Mouse (Mus musculus): ENCODE measurements around the gene Slc5a4b. TPM values are rescaled to one million over a fixed set of nuclear protein-coding genes. Genes with fewer than 3 reads are reported as not detected.

Gene Slc5a4b
- polyA plus RNA-seq, 2 experiments = not detected

DNA sequence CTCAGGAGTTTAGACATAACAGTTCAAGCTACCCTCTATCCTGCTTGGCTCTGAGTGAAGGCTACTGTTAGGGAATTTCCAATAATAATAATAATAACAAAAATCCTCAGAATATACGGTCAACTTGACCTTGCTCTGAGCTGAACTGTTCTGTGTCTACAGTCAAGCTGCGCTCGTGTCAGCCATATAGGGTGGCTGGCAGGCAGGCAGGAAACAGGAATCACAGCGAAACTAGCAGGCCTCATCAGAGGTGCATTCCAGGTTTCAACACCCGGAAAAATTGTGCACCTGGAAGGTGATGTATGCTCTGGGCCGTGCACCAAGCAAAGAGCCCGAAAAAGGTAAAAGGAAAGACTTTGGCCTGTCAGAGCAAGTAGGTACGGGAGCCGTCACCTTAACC lies 82.4 kb downstream of the Slc5a4b start:
- no peaks in the 10 kb centered on the region; the same call in 1 of the 2 replicates for H3K9me3 ChIP-seq (ENCODE audit: control insufficient read depth, low read length)
- no peaks in the 10 kb centered on the region for H3K36me3 ChIP-seq (ENCODE audit: control insufficient read depth, insufficient read depth, low read length)
- DNase-seq (ENCODE audit: low spot score) = no peak
- WGBS = 60% methylated on average over 9 of the region's 9 CpGs
- no peak overlapping the region for H3K4me2 ChIP-seq (replicated peaks; ENCODE audit: low read depth, low read length, severe bottlenecking)
- peaks cover 3% of the 10 kb centered on the region; the same call in 1 of the 2 replicates for H3K4me1 ChIP-seq (ENCODE audit: control insufficient read depth, insufficient read depth, low read length)
- H3K9ac ChIP-seq (ENCODE audit: low read depth, low read length, severe bottlenecking) = no peak overlapping the region
- ATAC-seq (ENCODE audit: low FRiP score, low read depth) = no peak
- no peaks in the 10 kb centered on the region for H3K27me3 ChIP-seq (ENCODE audit: control insufficient read depth, insufficient read depth, low read length)
- no peak overlapping the region for H3K27ac ChIP-seq (replicated peaks; ENCODE audit: low read depth, low read length)
- H3K4me3 ChIP-seq (replicated peaks; ENCODE audit: low read length) = no peak overlapping the region
- TF ChIP-seq POLR2A (IDR thresholded peaks at IDR 0.05; ENCODE audit: borderline replicate concordance, extremely low read depth, insufficient read depth, insufficient read length) = no peak

DNA sequence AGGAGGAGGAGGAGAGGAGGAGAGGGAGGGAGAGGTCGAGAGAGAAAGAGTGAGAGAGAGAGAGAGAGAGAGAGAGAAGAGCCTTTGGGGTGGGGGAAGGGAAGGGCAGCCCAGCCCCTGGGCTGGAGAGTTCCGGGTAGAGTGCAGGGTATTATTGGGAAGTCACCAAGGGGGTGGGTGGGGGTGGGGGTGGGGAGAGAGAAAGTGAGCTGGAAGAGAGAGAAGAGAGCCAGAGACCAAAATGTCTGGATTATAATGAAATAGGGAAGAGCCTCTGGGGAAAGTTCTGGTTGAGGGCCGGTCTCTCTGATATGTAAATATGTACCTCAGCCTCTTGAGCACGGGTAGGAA lies 82.8 kb downstream of the Slc5a4b start:
- WGBS = 18% methylated on average over 4 of the region's 4 CpGs
- Histone ChIP-seq H3K27ac (replicated peaks; ENCODE audit: low read depth, low read length) (no peak overlapping the region), H3K9me3 (ENCODE audit: control insufficient read depth, low read length) (no peaks in the 10 kb centered on the region; the same call in 1 of the 2 replicates), H3K27me3 (ENCODE audit: control insufficient read depth, insufficient read depth, low read length) (no peaks in the 10 kb centered on the region), H3K9ac (ENCODE audit: low read depth, low read length, severe bottlenecking) (no peak overlapping the region), H3K4me2 (replicated peaks; ENCODE audit: low read depth, low read length, severe bottlenecking) (no peak overlapping the region), H3K36me3 (ENCODE audit: control insufficient read depth, insufficient read depth, low read length) (no peaks in the 10 kb centered on the region), H3K4me3 (replicated peaks; ENCODE audit: low read length) (no peak overlapping the region), H3K4me1 (ENCODE audit: control insufficient read depth, insufficient read depth, low read length) (no peaks in the 10 kb centered on the region)
- no peak for ATAC-seq (ENCODE audit: low FRiP score, low read depth)
- DNase-seq (ENCODE audit: low spot score) = no peak
- no peak for TF ChIP-seq POLR2A (IDR thresholded peaks at IDR 0.05; ENCODE audit: borderline replicate concordance, extremely low read depth, insufficient read depth, insufficient read length)

DNA sequence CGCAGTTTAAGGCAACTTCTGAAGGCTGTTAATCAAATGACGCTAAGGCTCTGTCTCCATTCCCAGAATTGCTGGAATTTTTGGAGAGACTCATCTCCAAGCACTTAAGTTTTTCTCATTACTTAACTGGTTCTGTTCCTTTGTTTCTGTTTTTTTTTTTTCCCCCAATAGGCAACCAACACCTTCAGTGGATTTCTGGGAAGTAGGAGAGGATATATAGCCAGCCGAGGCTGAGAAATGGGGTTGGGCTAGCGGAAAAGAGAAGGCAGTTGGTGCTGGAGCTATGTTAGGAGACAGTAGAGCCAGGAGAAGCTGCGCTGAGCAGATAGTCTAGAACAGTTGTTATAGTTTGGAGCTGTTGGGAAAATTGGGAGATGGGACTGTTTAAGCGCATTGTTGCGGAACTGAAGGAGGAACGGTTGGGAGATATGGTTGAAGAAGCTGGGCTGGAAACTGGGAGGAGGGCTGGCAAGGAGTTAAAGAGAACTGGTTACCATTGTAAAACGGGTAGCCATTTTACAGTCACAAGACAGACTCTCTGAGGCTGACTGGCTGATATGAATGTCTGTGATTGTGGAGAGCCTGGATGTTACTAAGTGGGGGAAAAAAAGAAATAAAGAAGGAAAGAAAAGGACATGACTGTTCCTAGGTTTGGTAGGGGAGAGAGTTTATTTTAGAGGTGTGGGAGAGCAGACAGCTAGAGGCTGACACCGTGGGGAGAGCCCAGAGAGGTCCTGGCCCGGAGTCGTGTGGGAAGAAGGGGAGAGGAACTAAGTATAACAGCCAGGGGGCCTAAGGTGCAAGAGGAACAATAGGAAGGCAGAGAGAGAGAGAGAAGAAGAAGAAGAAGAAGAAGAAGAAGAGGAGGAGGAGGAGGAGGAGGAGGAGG lies 83.4 kb downstream of the Slc5a4b start:
- ATAC-seq (ENCODE audit: low FRiP score, low read depth) = no peak
- Histone ChIP-seq H3K4me2 (replicated peaks; ENCODE audit: low read depth, low read length, severe bottlenecking) (no peak overlapping the region), H3K4me3 (replicated peaks; ENCODE audit: low read length) (no peak overlapping the region), H3K9ac (ENCODE audit: low read depth, low read length, severe bottlenecking) (no peak overlapping the region), H3K9me3 (ENCODE audit: control insufficient read depth, low read length) (no peaks in the 10 kb centered on the region; the same call in 1 of the 2 replicates), H3K4me1 (ENCODE audit: control insufficient read depth, insufficient read depth, low read length) (no peaks in the 10 kb centered on the region), H3K27ac (replicated peaks; ENCODE audit: low read depth, low read length) (no peak overlapping the region), H3K36me3 (ENCODE audit: control insufficient read depth, insufficient read depth, low read length) (no peaks in the 10 kb centered on the region), H3K27me3 (ENCODE audit: control insufficient read depth, insufficient read depth, low read length) (no peaks in the 10 kb centered on the region)
- DNase-seq (ENCODE audit: low spot score) = no peak
- no peak for TF ChIP-seq POLR2A (IDR thresholded peaks at IDR 0.05; ENCODE audit: borderline replicate concordance, extremely low read depth, insufficient read depth, insufficient read length)
- 57% methylated on average over 12 of the region's 12 CpGs for WGBS

DNA sequence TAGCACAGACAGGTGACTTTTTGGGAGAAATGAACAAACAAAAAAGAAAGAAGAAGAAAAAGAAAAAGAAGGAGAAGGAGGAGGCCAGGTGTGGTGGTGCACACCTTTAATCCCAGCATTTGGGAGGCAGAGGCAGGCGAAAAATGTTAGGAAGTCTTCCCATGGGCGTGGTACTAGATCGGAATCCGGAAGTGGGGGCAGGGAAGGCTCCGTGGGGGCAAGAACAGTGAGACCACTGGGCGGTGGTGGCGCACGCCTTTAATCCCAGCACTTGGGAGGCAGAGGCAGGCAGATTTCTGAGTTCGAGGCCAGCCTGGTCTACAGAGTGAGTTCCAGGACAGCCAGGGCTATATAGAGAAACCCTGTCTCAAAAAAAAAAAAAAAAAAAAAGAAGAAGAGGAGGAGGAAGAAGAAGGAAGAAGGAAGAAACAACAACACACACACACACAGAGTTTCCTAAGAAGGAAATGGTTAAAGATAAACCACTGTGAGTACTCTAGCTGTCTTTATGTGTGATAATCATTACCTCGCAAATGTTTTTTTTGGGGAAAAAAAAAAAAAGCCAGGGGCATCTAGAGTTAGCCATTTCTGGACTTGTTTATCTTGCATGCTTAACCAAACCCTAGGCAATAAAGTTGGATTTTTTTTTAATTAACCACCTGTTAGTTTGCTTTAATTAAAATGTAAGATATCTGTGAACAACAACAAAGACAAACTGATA lies 85.1 kb downstream of the Slc5a4b start:
- Histone ChIP-seq H3K36me3 (ENCODE audit: control insufficient read depth, insufficient read depth, low read length) (no peaks in the 10 kb centered on the region), H3K9ac (ENCODE audit: low read depth, low read length, severe bottlenecking) (no peak overlapping the region), H3K4me1 (ENCODE audit: control insufficient read depth, insufficient read depth, low read length) (no peaks in the 10 kb centered on the region), H3K4me3 (replicated peaks; ENCODE audit: low read length) (no peak overlapping the region), H3K27me3 (ENCODE audit: control insufficient read depth, insufficient read depth, low read length) (no peaks in the 10 kb centered on the region), H3K9me3 (ENCODE audit: control insufficient read depth, low read length) (no peaks in the 10 kb centered on the region; the same call in 1 of the 2 replicates), H3K27ac (replicated peaks; ENCODE audit: low read depth, low read length) (no peak overlapping the region), H3K4me2 (replicated peaks; ENCODE audit: low read depth, low read length, severe bottlenecking) (no peak overlapping the region)
- DNase-seq (ENCODE audit: low spot score) (no peak), ATAC-seq (ENCODE audit: low FRiP score, low read depth) (no peak)
- 86% methylated on average over 10 of the region's 10 CpGs for WGBS
- TF ChIP-seq POLR2A (IDR thresholded peaks at IDR 0.05; ENCODE audit: borderline replicate concordance, extremely low read depth, insufficient read depth, insufficient read length) = no peak

DNA sequence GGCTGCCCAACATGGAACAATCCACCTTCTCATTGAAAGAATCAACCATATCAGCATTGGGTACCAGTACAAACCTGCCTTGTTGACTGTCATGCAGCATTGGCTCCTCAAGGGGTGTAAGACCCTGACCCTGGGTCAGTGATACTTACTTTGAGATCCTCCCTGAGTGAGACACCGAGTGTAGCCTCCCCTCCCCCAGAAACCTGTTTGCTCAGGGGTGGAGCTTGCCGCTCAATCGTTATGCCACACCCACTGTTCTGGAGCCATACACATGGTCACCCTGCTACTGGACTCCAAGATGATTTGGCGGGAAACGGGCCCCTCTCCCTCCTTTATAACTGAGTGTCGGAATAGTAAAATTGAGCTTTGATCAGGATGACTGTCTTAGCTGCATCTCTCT lies 86.8 kb downstream of the Slc5a4b start:
- ATAC-seq (ENCODE audit: low FRiP score, low read depth) (no peak), DNase-seq (ENCODE audit: low spot score) (no peak)
- no peak for TF ChIP-seq POLR2A (IDR thresholded peaks at IDR 0.05; ENCODE audit: borderline replicate concordance, extremely low read depth, insufficient read depth, insufficient read length)
- no peak overlapping the region for H3K4me2 ChIP-seq (replicated peaks; ENCODE audit: low read depth, low read length, severe bottlenecking)
- H3K4me1 ChIP-seq (ENCODE audit: control insufficient read depth, insufficient read depth, low read length) = no peaks in the 10 kb centered on the region
- H3K27me3 ChIP-seq (ENCODE audit: control insufficient read depth, insufficient read depth, low read length) = no peaks in the 10 kb centered on the region
- WGBS = 88% methylated on average over 6 of the region's 6 CpGs
- H3K9ac ChIP-seq (ENCODE audit: low read depth, low read length, severe bottlenecking) = no peak overlapping the region
- no peaks in the 10 kb centered on the region for H3K36me3 ChIP-seq (ENCODE audit: control insufficient read depth, insufficient read depth, low read length)
- H3K27ac ChIP-seq (replicated peaks; ENCODE audit: low read depth, low read length) = no peak overlapping the region
- H3K4me3 ChIP-seq (replicated peaks; ENCODE audit: low read length) = no peak overlapping the region
- no peaks in the 10 kb centered on the region; the same call in 1 of the 2 replicates for H3K9me3 ChIP-seq (ENCODE audit: control insufficient read depth, low read length)

All from limb, embryonic 14.5 days (tissue).